Mouse (Mus musculus) spleen, embryonic (tissue): ENCODE results near the gene Tenm3.

Experiments
- CTCF ChIA-PET: fragments of 350-600 bp; sonication (Branson Sonifier 250); formaldehyde crosslinking; loops from one replicate; lab custom pipeline; 2022; lab: Charles Lee

Tenm3 gene

DNA sequence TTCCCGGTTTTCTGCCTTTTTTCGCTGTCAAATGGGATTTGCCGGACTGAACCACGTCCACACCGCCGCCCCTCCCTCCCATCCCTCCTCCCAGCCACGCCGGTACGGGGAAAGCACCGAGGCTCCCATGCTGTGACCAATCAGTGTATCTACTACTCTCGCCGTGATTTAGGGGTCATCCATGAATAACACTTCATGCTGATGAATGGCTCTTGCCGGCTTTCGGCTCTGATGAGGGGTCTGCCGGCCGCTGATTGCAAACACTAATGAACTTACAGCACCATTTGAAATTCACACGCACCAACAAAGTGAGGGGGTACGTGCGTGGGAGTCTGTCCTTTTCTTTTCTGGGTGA lies at the start of gene Tenm3:
Gene Tenm3 (minus strand): TSS at position 21 of the 355 bp plus-strand sequence.
- CTCF ChIA-PET = no interaction called here

DNA sequence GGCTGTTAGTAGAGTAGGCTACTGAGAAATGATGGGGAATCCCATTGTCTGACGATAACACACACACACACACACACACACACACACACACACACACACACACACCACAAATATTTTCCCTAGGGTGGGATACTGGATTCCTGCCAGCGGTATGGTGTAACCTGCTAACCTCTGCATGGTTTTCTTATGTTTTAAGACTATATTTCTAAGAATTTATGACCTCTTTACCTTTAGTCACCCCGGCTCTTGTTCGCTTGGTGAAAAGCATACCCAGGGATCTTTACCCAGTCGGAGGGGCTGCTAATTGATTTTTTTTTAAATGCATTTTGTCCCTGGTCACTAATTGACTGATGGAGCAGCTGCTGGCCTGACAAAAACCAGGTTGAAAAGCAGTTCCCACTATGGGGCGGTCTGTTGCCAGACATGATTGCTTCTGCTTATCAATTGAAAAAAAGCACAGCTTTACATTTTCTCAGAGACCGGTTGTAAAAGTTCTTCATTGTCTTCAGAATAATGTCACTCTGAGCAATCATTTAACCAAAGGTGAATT lies 46.5 kb upstream of the Tenm3 start:
- CTCF ChIA-PET = no interaction called here

DNA sequence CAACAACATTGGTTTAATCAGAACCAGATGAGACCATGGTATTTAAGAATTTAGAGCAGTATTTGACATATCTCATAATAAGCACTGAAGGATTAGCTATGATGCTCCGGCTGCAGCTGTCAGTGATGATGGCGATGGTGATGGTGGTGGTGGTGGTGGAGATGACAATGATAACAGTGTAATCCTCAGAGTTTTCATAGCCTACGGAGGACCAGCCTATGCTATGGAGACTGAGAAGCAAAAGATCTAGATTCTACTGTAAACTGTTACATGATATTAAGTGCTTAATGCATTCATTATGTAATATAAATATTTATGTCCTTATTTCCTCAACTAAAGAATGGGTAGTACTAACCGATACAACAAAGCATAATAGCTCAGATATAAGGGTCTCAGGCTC lies 40.5 kb upstream of the Tenm3 start:
- CTCF ChIA-PET = no interaction called here

DNA sequence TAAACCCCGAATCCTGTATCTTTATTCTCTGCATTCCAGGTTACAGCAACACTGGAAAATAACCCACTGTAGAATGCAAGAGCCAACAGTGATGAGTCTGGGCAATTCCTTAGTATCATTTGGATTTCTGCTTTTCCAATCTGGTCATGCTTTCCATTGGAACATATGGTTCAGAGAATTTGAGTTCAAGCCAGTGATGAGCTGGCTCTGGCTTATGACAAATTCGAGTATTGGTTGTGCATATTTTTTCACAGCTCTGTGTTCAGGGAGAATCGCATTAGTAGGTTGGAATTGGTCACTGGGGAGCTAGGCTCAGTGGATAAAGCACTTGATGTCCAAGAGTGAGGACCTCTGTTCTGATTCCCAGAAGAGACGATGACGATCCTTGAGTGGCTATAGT lies 36.8 kb upstream of the Tenm3 start:
- CTCF ChIA-PET = no interaction called here

DNA sequence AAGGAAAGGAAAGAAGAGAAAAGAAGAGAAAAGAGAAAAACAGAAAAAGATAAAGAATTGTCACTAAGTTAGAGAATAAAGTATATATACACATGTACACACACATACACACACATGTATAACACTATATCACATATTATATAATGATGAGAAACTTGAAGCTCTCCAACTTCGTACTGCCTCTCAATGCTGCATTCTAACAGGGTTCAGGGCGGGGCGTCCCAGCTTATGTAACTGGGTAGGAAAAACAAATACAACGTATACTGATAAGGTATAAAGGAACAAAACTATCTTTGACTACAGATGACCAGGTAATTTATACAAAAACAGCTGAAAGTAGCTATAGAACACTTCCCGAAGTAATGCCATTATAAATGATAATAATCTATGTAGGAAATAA lies 22.2 kb upstream of the Tenm3 start:
- CTCF ChIA-PET = no interaction called here

DNA sequence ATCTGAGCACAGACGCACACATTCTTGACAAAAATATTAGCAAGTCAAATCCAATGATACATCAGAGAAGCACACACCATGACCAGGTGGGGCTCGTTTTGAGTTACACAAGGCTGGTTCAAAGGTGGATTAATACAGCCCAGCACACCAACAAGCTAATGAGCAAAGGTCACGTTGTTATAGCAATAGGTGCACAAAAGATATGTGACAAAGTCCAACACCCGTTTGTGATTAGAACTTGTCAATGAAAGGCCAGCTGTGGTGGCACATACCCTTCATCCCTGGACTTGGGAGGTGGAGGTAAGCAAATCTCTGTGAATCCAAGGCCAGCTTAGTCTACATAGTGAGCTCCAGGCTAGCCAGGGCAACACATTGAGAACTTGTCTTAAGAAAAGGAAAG lies 21.7 kb upstream of the Tenm3 start:
- CTCF ChIA-PET = no interaction called here

DNA sequence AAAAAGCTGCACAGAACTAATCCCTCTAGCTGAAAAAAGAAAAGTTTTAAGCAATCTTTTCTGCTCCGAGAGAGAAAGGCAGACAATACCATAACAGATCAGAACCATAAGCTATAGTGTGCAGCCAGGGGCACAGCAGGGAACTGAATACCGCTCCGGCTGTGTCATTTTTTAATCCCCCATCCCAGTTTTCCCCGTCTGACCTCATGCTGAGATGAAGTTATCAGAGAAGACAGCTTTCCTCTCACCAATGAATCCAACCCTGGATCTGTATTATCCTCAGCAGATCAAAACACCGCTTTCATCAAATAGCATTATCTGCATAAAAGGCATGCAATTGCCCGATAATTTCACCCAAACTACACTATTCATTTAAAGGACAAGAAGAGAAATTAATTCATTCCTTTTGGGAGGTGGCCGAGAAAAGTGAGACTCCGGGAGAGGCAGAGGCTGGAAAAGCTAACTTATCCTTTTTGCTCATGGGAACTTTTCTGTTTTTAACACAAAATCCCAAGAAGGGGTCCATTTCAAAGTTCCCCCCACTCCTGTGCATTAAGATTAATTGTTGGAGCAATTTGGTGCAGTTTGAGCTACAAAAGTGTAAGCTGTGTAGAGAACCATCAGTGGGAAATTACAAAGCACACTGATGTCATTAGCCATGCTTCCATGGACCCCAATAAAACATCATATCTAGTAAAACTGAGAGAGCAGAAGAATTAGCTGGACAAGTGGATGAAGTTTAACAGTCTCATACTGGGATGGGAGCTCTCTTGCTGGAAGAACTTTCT lies 6.7 kb upstream of the Tenm3 start:
- CTCF ChIA-PET = no interaction called here

DNA sequence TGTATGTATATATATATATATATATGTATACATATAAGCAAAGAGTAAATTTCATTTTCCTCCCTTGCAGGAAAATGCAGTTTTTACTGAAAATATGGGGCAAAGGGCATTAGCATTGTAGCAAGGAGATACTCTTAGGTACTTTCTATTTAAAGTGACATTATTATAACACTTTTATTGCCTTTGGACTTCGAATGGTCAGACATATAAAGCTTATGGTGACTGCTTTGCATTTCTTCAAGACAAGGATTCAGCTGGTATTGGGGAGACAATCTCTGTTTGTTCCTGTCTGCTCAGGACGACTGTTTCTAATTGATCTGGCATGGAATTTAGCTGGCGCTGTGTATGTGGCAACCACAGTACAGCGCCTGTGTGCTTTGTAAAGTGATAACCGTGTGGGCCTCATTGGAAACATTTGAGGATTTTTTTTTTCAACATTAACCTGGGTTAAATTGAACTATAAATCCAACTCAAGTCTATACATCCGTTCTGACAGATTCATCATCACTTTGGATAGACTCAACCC lies 5.4 kb upstream of the Tenm3 start:
- CTCF ChIA-PET = no interaction called here

DNA sequence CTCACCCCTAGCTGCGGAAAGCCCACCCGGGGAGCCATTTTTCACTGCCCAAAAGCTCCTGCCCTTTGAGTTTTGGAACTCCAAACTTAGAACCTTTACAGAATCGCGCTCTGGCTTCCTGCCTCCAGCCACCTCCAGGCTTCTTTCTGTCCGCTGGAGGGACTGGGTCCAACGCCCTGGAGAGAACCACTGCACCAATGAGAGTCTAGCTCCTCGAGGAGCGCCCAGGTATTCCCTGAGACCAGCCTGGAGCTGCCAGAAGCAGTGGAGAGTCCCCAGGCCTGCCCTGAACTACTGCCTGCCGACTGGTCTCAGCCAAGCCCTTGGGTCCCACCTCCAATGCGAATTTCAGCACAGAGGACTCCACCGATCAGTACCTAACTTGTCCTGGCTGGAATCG lies 1.2 kb upstream of the Tenm3 start:
- CTCF ChIA-PET = no interaction called here

DNA sequence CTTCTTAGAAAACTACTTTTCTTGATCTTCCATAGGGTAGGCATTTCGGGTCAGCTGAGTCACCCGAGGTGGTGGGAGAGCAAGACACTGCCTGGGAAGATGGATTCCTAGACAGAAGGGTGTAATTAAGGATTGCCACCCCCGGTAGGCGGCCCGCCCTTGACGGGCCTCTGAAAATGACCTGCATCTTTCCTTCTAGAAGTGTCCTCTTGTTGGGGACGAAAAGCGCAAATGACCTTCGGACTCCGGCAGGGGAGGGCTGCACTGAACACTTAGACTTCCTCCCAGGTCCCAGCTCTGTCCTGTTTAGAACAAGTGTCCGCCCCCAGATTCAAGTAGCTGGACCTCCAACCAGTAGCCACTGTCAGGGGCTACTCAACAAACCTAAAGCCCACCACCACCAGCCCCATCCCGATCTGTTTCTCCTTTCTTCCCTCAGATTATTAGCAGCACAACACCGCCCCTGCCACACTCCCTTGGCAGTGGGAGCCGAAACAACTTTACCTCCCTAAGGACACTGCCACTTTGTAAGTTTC lies 687 bp upstream of the Tenm3 start:
- CTCF ChIA-PET = no interaction called here

DNA sequence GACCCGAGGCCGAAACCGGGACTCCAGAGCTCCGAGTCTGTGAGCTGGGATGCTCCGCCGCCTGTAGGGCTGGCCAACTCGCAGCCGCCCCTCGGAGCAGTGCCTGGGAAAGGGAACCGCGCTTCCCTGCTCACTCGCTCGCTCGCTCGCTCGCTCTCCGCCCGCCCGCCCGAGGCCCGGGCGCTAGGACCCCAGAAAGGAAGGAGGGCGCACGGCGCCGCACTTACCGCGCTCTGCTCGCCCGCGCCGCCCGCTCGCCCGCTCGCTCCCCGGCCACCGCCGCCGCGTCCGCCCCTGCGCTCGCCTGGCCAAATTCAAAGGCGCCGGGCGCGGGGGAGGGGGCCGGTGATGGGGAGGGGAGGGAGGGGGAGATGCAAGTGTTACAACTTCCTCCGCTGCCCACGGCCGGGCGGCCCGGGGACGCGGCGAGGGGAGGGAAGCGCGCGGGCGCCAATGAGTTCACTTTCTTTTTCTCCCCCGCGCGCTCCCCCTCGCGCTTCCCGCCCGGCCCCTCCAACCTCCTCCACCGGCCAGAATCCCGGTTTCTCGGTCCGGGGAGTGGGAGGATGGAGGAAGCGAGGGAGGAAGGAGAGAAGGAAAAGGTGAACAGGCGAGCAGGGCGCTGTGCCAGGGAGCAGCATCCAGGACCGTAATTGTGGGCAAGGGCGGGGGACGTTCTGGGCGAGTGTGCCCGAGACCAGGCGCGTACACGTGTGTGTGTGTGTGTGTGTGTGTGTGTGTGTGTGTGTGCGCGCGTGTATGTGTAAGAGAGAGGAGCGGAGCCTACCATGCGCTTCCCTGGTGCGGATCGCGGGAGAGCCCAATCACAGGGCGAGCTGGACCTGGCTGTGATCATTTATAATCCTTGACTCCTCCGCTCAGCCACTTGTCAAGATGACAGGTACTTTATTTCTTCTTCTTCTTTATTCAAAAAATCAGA lies 490 bp downstream of the Tenm3 start:
- CTCF ChIA-PET = no interaction called here

DNA sequence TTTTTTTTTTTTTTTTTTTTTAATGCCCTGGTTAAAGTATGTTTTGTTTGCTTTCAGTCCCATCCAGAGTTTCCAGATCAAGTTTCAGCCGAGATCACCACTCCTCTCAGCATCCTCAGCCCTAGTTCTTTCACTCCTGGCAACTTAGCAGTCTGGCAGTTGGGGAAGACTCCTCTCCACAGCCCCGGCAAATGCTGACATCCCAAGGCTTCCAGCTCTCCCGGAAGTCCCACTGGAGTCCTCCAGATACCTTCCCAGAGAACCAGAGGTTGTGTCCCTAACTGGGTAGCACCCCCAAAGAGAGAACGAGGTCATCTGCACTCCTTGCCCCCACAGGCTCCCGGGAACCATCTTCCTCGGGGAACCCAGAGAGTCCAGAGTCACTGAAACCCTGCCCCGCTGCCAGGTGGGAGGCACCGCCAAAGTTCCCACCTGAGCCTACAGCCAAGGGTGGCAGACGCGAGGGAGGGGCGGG lies 1.2 kb downstream of the Tenm3 start:
- CTCF ChIA-PET = no interaction called here

DNA sequence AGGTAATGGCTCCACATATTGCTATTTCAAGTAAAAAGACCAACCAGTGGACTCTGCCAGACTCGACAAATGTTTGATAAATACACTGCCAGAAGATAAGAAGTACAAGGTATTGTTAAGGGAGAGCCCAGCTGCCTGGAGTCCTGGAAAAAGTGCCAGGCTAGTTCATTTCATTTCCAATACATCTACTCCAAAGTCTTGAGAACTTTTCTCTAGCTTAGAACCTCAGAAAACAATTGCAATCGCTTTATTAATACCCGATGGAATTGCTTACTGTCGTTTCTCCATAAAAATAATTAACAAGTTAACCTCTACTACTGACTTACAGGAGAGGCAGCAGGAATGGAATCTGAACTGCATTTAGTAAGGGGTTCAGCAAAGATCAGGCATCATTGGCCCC lies 1.7 kb downstream of the Tenm3 start:
- CTCF ChIA-PET = no interaction called here

DNA sequence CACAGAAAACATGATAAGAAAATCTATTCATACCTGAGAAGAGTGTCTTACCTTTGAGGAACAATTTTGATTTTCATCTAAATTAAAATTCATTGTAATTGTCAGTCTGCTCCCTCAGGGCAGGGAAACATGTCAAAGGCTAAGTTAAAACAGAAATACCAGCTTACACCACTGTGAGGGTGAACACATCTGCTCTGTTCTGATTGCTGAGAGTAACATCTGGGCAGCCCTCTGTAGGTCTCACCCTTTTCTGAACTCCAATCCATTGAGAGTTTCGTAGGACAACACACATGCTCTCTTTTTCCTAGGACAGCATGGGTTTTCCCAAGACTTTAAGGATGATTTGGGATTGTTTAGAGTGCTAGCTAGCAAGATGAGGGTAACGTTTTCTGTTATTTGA lies 8.0 kb downstream of the Tenm3 start:
- CTCF ChIA-PET = no interaction called here

DNA sequence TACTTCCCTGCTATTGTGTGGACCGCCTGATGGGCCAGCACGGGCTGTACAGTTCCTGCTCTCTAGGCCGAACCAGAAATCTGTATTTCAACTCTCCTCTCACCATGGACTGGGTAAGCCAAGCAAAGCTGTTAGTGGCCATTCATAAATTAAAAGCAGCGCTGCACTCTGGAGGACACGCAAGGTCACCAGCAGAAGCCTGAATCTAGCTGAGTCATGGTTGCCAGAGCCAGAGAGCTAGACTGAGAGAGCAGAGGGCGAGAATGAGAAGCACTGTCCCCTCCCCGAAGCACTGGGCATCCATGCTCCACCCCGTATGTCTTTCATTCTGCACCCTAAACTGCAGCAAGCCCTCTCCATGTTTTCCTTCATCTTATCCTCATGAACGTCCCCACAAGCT lies 16.3 kb downstream of the Tenm3 start:
- CTCF ChIA-PET = no interaction called here

DNA sequence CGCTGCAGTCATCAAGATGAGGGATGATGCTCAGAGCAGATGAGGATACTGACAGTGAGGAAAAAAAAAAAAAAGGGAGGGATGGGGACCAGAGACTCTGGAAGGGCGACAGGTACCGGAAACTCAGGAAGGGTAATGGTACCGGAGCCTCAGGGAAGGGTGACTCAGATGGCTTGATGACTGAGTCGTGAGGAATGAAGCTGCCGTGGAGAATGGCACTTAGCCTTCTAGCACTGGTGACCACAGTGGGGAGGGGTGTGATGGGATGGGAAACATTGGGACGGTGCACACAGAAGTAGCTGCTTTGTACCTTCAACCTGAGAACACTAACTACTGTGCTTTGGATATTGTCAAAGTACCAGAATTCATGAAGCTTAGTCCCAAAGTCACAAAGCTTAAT lies 18.1 kb downstream of the Tenm3 start:
- CTCF ChIA-PET = no interaction called here

DNA sequence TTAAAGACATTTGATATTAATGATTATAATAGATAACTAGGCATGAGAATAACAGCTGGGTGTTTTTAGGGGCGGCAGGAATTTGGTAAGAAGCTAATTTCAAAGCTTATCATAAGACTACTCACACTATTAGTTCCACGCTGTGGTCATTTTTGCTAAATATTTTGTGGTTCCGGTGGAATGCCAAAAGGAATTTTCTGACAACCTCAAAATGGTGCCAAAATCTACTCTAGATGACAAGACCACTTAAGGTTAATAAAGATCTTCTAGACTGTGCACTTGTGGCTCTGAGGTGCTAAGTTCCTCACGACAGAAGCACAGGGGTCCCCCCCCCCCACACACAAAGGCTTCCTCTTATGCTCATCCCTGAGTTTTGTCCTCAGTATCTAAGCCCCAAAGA lies 21.5 kb downstream of the Tenm3 start:
- CTCF ChIA-PET = no interaction called here

DNA sequence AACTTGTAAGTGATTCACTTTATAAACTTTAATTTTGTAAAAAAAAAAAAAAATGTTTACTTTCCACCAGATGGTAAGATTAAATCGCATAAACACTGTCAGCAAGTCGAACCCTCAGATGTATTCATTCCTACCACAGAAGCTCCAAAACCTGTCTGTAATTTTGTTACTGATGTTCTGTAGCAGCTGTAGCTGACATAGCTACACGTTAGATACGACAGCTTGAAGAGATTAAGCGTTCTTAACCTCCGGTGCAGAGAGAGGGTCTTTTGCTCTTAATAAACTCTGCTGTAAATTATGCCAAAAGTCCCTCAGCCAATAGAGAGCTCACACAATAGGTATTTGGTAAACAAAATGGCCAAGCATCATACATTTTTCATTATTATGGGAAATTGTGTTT lies 23.8 kb downstream of the Tenm3 start:
- CTCF ChIA-PET = no interaction called here

DNA sequence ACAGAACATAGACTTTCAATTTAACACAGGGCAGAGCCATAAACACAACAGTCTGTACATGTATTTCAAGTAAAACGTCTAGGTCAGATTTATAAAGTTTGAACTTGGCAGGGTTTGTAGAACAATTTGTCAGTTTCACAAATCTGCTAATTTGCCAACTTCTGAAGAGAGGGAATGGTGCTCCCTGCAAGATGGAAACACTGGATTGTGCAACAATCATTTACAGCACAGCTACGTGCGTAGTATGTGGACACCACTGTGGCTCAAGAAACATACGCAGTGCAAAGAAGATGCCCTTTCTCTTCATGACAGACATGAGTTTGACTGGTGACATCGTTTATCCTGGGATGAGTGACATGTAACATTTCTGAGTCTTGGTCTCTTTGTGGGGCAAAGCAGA lies 24.4 kb downstream of the Tenm3 start:
- CTCF ChIA-PET = no interaction called here

DNA sequence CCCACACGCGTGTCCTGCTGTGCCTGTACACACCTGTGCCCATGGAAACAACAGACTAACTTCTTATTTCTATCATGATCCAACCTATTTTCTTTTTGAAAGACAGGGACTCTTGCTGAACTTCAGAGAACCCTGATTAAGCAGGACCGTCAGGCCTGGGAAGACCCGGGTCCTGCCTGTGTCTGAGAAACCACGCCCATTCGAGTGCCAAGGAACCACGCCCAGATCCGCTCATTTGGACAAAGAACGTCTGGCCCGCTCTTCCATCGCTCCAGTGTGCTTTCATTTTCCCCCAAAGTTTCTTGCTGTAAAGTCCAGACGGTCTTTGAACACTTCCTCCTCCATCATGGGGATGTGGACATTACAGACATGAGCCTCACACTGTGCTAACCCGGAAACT lies 26.8 kb downstream of the Tenm3 start:
- CTCF ChIA-PET = no interaction called here

DNA sequence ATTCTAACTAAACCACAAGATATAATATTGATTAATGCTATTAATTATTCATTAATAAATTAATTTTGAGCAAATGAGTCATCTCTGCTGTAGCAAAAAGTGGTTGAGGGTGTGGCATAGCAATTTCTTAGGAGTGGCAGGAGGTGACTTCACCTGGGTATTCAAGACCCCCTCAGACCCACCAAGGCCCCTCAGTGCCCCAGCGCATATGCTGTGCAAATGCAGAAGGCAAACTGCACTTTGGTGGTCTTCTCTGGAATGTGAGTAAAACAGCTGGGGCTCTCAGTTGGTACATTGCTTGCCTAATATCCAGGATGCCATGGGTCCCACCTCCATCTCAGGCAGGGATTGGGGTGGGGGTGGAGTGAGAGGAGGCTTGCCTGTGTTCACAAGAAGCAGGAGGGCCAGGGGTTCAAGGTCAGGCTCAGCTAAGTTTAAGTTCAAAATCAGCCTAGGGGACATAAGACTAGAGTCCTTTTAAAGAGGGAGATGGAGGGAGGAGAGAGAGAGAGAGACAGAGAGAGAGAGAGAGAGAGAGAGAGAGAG lies 31.5 kb downstream of the Tenm3 start:
- CTCF ChIA-PET = no interaction called here

DNA sequence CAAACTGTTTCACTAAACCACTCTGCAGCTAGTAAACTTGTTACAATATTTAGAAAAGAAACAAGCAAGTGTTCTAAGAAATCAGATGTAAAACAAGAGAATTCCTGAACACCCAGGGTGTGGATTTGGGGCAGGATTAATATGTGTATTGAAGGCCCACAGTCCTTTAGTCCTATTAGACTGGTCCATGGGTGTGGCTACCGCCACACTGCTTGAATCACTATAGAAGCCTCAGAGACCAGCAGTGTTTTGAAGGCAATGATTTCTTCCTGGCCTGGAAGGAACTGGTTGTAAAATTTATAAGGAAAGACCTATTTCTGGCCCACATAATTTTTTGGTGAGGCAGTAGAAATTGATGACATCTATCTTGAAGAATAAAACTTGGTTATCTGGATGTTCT lies 33.1 kb downstream of the Tenm3 start:
- CTCF ChIA-PET = no interaction called here
